Mouse (Mus musculus) adipocyte (in vitro differentiated cells): ENCODE data around the gene Rabep1.

ENCODE experiments used
- DNase-seq: peaks from one replicate; pipeline ENCODE4 v3.0.0-alpha.2; 2016; ENCODE audit warnings: low spot score

Gene Rabep1

DNA sequence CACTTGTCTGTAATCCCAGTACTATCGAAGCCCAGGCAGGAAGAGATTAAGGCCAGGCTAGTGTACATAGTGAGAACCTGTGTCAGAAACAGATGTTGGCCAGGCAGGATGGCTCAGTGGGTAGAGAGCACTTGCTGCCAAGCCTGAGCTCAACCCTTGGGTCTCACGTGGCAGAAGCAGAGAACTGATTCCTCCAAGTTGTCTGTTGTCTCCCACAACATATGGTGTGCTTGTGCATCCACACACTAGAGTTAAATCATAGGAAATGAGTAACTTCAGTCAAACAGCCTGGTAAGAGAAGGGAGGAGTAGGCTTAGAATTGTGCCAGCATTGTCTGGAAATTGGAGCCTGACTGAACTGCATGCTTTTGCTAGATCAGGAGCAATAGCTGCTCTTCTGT, 130.6 kb downstream of the Rabep1 start:
- no peak for DNase-seq

DNA sequence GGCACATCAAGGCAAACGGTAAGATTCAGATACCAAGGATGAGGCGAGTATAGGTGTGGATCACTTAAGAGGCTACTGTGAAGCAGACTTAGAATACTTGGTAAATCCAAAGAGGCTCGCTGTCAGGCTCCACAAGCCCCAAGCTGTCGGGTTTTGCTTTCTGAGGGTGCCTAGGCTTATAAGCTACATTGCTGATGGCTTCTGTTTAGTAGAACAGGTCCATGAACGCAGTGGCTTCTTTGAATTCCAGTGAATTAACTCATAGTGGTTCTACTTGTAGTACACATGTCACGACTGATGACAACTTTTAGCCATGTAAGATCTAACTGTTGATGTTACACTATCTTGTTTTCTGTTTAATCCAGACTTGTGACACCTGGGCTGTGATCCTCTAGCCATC, 132.7 kb downstream of the Rabep1 start:
- no peak for DNase-seq

DNA sequence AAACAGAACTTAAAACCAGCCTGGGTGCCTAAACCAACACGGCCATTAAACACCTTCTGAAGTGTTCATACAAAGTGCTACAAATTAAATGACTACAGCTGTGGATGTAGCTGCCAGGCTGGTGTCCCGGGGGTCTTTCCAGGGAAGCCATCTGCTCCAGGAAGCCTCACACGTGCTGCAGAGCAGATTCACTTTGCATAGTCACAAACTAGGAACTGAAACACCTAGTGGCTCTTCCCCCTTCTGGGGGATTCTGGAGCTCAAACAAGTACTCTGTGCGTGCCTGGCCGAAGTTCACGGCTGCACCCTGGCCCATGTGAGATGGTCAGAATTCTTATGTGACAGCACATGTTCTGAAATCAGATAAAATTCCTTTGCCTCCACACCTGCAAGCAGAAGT, 135.7 kb downstream of the Rabep1 start:
- no peak for DNase-seq

DNA sequence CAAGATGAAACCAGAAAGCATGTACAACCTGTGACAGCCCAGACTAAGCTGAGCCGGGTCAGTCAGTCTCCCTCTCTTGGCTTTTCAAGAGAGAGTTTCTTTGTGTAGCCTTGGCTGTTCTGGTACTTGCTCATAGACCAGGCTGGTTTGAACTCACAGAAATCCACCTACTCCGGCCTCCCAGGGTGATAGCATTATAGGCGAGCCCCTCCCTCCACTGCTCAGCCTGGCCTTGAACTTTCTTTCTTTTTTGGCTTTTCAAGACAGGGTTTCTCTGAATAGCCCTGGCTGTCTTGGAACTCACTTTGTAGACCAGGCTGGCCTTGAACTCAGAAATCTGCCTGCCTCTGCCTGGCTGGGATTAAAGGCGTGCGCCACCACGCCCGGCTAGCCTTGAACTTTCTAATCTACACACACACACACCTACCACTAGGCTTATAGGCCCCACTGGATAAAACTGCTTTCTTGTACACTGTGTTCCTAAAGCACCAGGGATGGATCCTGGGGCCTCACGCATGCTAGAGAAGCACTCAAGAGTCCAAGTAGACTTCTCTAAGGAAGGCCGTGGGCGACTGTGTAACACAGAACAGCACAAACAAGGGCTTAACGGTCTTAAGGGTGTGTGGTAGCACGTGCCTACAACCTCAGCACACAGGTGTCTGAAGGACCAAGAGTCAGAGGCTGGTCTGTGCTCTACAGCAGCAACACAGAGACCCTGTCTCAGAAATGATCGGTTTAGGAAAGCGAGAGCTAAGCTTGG, 136.4 kb downstream of the Rabep1 start:
- DNase-seq: no peak

DNA sequence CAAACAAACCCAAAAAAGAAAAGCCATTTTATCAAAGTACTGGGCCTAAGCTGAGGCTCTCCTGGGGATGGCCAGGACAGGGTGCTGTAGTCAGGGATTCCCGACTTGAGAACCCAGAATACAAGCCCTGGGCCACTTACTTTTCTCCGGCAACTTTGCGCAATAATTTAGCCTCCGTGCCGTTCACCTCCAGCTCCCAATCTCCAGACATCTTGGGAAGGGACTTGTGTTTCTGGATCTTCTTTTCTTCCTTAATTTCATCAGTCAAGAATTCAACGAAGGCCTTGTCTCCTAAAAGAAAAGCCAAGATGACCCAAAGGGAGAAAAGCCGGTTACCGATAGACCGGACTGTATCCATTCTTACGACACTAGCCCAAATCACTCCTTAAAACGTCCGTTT, 137.5 kb downstream of the Rabep1 start:
- DNase-seq: peak; percentile 29

DNA sequence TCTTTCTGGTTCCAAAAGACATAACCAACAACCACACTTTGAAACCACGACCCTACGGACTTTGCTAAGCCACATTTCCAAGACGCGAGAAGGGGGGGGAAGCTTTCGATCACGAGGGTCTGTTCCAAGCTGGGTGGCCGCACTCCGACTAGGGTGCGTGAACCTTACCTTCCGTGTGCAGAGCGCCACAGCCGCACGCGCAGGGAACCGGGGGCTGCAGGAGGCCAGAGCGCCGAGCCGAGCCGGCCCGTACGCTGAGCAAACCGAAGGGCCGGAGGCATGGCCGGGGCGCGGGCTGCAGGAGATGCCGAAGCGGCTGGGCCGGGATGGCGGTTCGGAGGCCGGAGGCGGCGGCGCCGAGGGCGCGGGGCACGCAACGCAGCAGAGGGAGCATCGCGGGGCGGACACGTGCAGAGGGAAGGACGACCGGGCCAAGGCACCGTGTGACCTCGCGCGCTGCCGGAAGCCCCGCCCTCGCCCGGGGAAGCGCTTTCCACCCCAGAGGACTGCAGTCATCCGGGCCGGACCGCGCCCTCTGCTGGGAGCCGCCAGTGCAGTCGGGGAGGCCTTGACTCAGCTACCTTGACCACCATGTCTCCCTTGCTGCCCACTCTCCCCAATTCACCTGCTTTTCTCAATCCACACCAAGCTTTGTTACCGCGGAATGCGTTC, 138.1 kb downstream of the Rabep1 start, which contains the start of gene C1qbp:
Gene C1qbp (minus strand): TSS at position 470 of the 672 bp plus-strand sequence.
- peak; percentile 87 for DNase-seq
